Mouse (Mus musculus) mesoderm, embryonic 11.5 days (tissue): ENCODE measurements at regions not wholly inside any gene's neighbourhood (a gene's known extent, or its start where the extent isn't known, plus 50 kb on each side); places are given as distances from the start of the nearest gene placed in this dataset.
A peak's percentile ranks its signal among the peaks of the same experiment; 100 is the strongest.
"Not testable (repeated sequence)": the region's sequence is repeated elsewhere in the genome, so short reads cannot be mapped to it uniquely, and the experiment has no call there.

Experiments
- DNase-seq: peaks from one replicate; pipeline ENCODE4 v3.0.0-alpha.2; 2012; ENCODE audit warnings: low read depth, low spot score

- no peak for DNase-seq
Observed at GRCm38 (mm10) chr13:57053361-57053760, 157.6 kb upstream of the Trpc7 start.

- not testable (repeated sequence) for DNase-seq
Observed at GRCm38 (mm10) chr13:57046130-57046529, 150.3 kb upstream of the Trpc7 start.

- DNase-seq, result no peak
Observed at GRCm38 (mm10) chr13:57044455-57044854, 148.7 kb upstream of the Trpc7 start.

GRCm38 (mm10) chr13:57043316-57043974, 147.7 kb upstream of the Trpc7 start:
- DNase-seq, result no peak

GRCm38 (mm10) chr13:57042514-57042913, 146.7 kb upstream of the Trpc7 start:
- DNase-seq, result no peak

- peak; percentile 57 for DNase-seq
Observed at GRCm38 (mm10) chr13:57032871-57033270, 137.1 kb upstream of the Trpc7 start.

- DNase-seq, result no peak
Observed at GRCm38 (mm10) chr13:57017553-57018341, 122.0 kb upstream of the Trpc7 start.

- DNase-seq, result no peak
Observed at GRCm38 (mm10) chr13:57016465-57017272, 120.9 kb upstream of the Trpc7 start.

GRCm38 (mm10) chr13:57007236-57007635, 111.4 kb upstream of the Trpc7 start:
- DNase-seq, result not testable (repeated sequence)

GRCm38 (mm10) chr13:57003565-57004132, 107.9 kb upstream of the Trpc7 start:
- no peak for DNase-seq

- DNase-seq, result no peak
Observed at GRCm38 (mm10) chr13:56992022-56992421, 96.2 kb upstream of the Trpc7 start.

GRCm38 (mm10) chr13:56974063-56974462, 78.3 kb upstream of the Trpc7 start:
- DNase-seq, result no peak

GRCm38 (mm10) chr13:56955358-56955757, 59.6 kb upstream of the Trpc7 start:
- DNase-seq, result peak; percentile 11

GRCm38 (mm10) chr13:56948086-56948485, 52.3 kb upstream of the Trpc7 start:
- DNase-seq, result no peak

GRCm38 (mm10) chr13:56947266-56947665, 51.5 kb upstream of the Trpc7 start:
- no peak for DNase-seq
